Mouse (Mus musculus) embryo, embryonic 10 days (tissue): Measurements from ENCODE around the gene Rabgap1l.

Experiments used
- DNase-seq: peaks from one replicate; pipeline ENCODE4 v3.0.0-alpha.2; 2015; ENCODE audit warnings: low spot score

Rabgap1l gene

DNA sequence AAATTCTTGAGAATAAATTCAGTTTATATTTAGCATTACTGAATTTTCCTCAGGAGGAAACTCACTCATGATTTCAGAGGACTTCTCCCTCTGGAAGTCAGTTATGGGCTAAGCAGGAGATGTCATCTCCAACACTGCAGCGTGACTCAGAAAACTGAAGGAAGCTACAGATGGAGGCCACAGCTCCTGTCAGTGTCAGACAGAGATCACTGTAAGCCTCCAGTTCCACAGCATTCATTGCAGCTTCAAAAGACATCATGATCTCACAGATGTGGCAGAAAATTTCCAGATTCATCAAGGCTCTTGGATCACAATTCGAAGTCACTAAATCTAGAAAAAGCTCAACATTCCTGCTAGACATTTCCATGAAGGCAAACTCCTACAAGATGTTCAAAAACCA is 555.0 kb downstream of the Rabgap1l start:
- DNase-seq = no peak

GRCm38 (mm10) chr1:160233921-160234320 is 559.1 kb downstream of the Rabgap1l start:
- DNase-seq = no peak

- DNase-seq = no peak
Observed at GRCm38 (mm10) chr1:160232113-160232512, 560.9 kb downstream of the Rabgap1l start.

- DNase-seq = peak; percentile 36
Observed at GRCm38 (mm10) chr1:160231013-160231412, 562.0 kb downstream of the Rabgap1l start.

- DNase-seq = no peak
Observed at GRCm38 (mm10) chr1:160227850-160228249, 565.2 kb downstream of the Rabgap1l start.

DNA sequence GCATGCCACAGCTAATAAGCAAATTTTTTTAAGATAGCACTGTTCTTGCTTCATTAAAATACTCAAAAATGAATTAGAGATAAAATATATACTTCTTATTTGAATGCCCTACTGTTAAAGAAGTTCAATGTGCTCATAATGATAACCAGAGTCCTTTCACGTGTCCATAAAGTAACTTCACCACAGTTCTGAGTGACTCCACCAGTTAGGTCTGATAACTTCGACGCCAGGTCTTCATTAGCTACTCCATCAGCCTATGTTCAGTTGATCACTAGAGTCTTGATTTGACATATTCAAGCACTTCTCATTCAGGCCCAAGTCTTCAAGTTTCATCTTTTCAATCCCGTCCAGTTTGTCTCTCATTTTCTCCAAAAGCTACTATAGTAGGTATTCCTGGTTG is 565.8 kb downstream of the Rabgap1l start:
- no peak for DNase-seq

DNA sequence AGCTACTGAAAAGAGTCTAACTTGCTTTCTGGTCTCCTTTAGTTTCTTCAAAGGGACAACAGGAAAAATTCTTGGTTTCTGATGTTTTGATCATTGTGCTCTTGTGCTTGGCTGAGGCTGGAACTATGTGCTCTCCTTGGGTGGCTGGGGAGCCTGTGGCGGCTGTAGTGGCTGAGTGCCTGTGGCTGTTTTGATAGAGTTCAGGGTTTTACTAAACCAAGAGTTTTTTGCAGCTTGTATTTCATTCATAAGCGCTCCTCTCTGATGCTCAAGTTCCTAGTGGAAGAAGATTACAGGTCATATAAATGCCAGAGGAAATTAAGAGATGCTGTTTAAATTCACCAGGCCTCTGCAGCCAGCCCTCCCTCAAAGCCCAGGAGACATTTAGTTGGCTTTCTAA is 568.9 kb downstream of the Rabgap1l start:
- no peak for DNase-seq

DNA sequence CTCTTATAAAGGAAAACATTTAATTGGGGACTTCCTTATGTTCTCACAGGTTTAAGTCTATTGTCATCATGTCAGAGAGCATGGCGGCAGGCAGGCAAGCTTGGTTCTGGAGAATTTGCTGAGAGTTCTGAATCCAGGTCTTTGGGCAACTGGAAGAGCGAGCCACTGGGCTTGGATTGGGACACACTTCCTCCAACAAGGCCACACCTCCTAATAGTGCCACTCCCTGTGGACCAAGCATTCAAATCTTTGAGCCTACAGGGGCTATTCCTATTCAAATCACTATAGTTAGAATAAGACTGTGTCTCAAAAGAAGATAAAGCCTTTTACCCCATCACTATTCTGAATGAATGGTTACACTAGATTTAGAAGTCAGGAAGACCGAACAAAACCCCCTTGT is 575.1 kb downstream of the Rabgap1l start:
- DNase-seq = no peak

GRCm38 (mm10) chr1:160214171-160214570 is 578.8 kb downstream of the Rabgap1l start:
- DNase-seq = peak; percentile 28

- DNase-seq = peak; percentile 97
Observed at GRCm38 (mm10) chr1:160212703-160213669, 580.0 kb downstream of the Rabgap1l start, which contains the start of gene Cacybp. Gene Cacybp (minus strand): TSS chr1:160212875.

DNA sequence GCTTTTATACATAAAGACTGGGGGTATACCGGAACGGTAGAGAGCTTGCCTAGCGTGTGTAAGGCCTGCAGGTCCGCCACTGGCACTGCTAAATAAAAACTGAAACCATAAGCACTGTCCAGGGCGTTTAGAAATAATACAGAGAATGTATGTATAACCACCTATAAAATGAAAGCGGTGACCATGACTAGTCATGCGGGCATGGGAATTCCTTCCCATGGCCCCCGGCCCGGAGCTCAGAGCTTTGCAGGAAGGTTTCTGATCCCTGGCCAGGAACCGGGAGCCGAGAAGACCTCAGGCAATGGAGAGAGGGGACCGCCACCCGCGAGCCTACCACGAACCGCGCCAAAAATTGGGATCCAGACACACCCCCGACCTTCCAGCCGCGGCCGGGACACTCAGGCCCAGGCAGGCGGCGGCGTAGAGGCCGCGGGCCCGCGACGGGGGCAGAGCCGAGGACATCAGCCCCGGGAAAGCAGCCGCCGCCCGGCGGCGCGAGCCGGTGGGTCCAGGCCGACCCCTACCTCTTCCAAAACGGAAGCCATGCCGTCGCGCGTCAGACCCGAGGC is 580.8 kb downstream of the Rabgap1l start:
- peak; percentile 42 for DNase-seq

GRCm38 (mm10) chr1:160211597-160212122 is 581.4 kb downstream of the Rabgap1l start:
- DNase-seq = peak; percentile 13

DNA sequence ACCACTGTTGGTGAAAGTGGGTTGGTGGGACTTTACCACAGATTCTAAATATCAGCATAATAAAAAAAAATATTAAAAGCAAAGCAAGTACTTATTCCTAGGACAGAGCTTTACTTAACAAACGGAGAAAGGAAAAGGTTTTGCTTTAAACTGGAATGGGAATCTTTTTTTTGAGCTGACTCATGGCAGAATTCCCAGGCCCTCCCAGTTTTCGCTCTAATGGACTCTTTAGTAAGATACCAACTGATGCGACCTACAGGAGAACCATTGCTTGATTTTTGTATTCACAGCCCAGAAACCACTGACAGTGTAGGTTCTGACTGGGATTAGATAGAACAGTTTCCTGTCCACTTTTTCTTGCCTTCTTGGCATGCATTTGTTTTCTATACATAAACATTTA is 582.4 kb downstream of the Rabgap1l start:
- DNase-seq = no peak

DNA sequence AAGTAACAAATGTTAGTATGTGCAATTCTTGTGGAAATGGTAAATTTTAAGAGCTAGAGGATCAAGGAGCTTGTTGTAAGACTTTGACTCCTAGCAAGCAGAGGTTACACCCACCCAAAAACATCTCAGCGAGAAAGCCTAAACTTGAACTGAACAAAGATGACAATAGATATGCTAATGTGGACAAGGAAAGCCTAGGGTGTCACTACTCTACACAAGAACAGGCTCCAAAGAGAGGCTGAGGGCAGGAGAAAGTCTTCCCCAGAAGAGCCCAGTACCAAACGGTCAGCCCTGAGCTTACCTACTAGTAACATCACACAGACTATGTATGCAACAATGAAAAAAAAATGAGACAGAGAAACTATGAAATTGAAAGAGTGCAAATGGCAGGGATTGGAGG is 583.2 kb downstream of the Rabgap1l start:
- DNase-seq = no peak

GRCm38 (mm10) chr1:160205486-160205885 is 587.5 kb downstream of the Rabgap1l start:
- DNase-seq = no peak

DNA sequence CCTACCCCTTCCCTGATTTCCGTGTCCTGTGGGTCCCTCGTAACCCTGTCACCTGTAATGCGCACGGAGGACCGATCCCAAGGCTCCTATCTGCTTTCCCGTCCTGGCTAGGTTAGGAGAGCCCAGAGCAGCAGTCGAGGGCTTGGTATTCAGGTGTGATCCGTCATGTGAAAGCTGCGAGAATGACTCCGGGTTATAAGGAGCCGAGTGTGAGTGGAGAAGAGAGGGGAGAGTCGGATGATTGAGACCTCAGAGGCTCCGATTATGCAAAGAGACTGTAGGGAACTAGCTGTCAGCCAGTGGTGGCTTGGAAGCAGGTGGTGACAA is 597.7 kb downstream of the Rabgap1l start:
- no peak for DNase-seq

- DNase-seq = peak; percentile 99
Observed at GRCm38 (mm10) chr1:160194529-160195336, 598.3 kb downstream of the Rabgap1l start, which contains the start of gene Mrps14. Gene Mrps14 (plus strand): TSS chr1:160195215.

GRCm38 (mm10) chr1:160184506-160184905 is 608.5 kb downstream of the Rabgap1l start:
- DNase-seq = peak; percentile 80

DNA sequence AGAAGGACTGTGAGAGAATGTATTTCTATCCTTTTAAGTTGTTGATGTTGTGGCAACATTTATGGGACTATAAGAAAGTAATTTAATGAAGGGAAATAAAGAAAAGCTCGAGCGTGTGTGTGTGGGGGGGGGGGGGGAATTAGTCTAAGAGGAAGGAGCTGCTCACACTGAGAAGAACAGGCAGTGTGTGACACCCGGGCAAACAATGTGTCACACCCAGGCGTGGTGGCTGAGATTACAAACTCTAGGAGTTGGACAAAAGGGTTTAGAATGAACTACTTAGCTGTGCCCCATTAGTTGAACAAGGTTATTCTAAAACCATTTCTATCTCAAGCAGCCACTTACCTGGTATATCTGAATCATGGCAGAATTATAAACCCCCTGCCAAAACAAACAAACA is 611.8 kb downstream of the Rabgap1l start:
- no peak for DNase-seq

GRCm38 (mm10) chr1:160176903-160177302 is 616.1 kb downstream of the Rabgap1l start:
- no peak for DNase-seq
